In genomic region chr11:47032318-47032717, GRCm38 (mm10) we compare ENCODE assay signal across 26 mouse cellular contexts.
DNase-seq lines count a peak whose midpoint lies in the region; ATAC-seq and TF ChIP-seq lines count a peak whose summit lies in the region.
"Had no signal": no experiment of that assay in that cellular context is flagged by ENCODE, and none has a peak within 500 bp of the region (broad histone marks: within the 10 kb centered on the region; RNA-seq: fewer than 3 reads in every experiment).

No protein-coding gene starts in this region.

- ATAC-seq in lung, embryonic 14.5 days (ENCODE audit: insufficient read depth) = no peak
- peak; percentile 52; the same call in 1 of the 2 replicates for ATAC-seq in megakaryocyte progenitor cell, adult 5-6 weeks (replicated peaks; ENCODE audit: poor library complexity)
- ATAC-seq: activated CD4-positive, CD25-positive, alpha-beta regulatory T cell, adult 4 months; forebrain, embryonic 13.5 days; forebrain, embryonic 15.5 days; forebrain, postnatal 0 days; Patski had no signal

- peak; percentile 16 for DNase-seq in lung, embryonic 14.5 days
- DNase-seq in lung, postnatal 36 days = no peak
- peak; percentile 1 to 2 for DNase-seq in B cell, adult 2 months
- peak; percentile 10 for DNase-seq in c-Kit-positive CD71-negative TER-119-negative erythroid progenitor cells, embryonic 14.5 days (ENCODE audit: low read depth)
- DNase-seq in thymus, postnatal 36 days = no peak
- no peak for DNase-seq in left cerebral cortex, postnatal 14 days (ENCODE audit: low spot score in 2 of 2)
- no peak for DNase-seq in left cerebral cortex, adult 18-20 months (ENCODE audit: low spot score in 2 of 2)
- DNase-seq: adrenal gland, adult 8-10 months; adrenal gland, postnatal 14 days; adrenal gland, postnatal 36 days; cerebellum, adult 11 months; cerebellum, adult 18-20 months; cerebellum, adult 8-10 months; cerebellum, adult 9-11 months; cerebellum, postnatal 14 days; cerebellum, postnatal 36 days; forebrain, postnatal 0 days had no signal

- H3K4me2 ChIP-seq in lung, embryonic 14.5 days = no peak overlapping the region
- H3K4me2 ChIP-seq: embryonic facial prominence, embryonic 13.5 days; embryonic facial prominence, embryonic 15.5 days; forebrain, embryonic 13.5 days; forebrain, embryonic 15.5 days had no signal

- H3K4me1 ChIP-seq in lung, embryonic 14.5 days (ENCODE audit: insufficient read depth) = no peaks in the 10 kb centered on the region
- H3K4me1 ChIP-seq: embryonic facial prominence, embryonic 13.5 days; embryonic facial prominence, embryonic 15.5 days; forebrain, embryonic 13.5 days; forebrain, embryonic 15.5 days had no signal

- H3K27me3 ChIP-seq in lung, embryonic 14.5 days (ENCODE audit: insufficient read depth, low read length) = no peaks in the 10 kb centered on the region
- H3K27me3 ChIP-seq: embryonic facial prominence, embryonic 13.5 days; embryonic facial prominence, embryonic 15.5 days; forebrain, embryonic 13.5 days; forebrain, embryonic 15.5 days; Patski had no signal

- intact Hi-C loops in left cerebral cortex, postnatal 14 days (cut with DNase I) = no loop called here

- WGBS in lung, embryonic 14.5 days = 63% methylated on average over 5 of the region's 5 CpGs

- no peak overlapping the region for H3K27ac ChIP-seq in lung, embryonic 14.5 days (ENCODE audit: low read depth)
- H3K27ac ChIP-seq: embryonic facial prominence, embryonic 13.5 days; embryonic facial prominence, embryonic 15.5 days; forebrain, embryonic 13.5 days; forebrain, embryonic 15.5 days had no signal

- H3K9ac ChIP-seq in lung, embryonic 14.5 days = no peak overlapping the region
- H3K9ac ChIP-seq: embryonic facial prominence, embryonic 13.5 days; embryonic facial prominence, embryonic 15.5 days; forebrain, embryonic 13.5 days; forebrain, embryonic 15.5 days; forebrain, postnatal 0 days had no signal

- H3K4me3 ChIP-seq in lung, embryonic 14.5 days (ENCODE audit: low read depth, low read length) = no peak overlapping the region
- H3K4me3 ChIP-seq: embryonic facial prominence, embryonic 13.5 days; embryonic facial prominence, embryonic 15.5 days; erythroblast, embryonic 14.5 days; forebrain, embryonic 13.5 days; forebrain, embryonic 15.5 days had no signal

- TF ChIP-seq CTCF in lung, embryonic 14.5 days (IDR thresholded peaks at IDR 0.05; ENCODE audit: low read depth) = no peak

- H3K9me3 ChIP-seq in lung, embryonic 14.5 days (ENCODE audit: low read depth, low read length) = no peaks in the 10 kb centered on the region
- H3K9me3 ChIP-seq: embryonic facial prominence, embryonic 13.5 days; embryonic facial prominence, embryonic 15.5 days; forebrain, embryonic 13.5 days; forebrain, embryonic 15.5 days; G1E had no signal

- H3K36me3 ChIP-seq in lung, embryonic 14.5 days (ENCODE audit: insufficient read depth) = no peaks in the 10 kb centered on the region
- H3K36me3 ChIP-seq: embryonic facial prominence, embryonic 13.5 days; embryonic facial prominence, embryonic 15.5 days; forebrain, embryonic 15.5 days; G1E had no signal

Comparison
In these comparisons a context has a peak if more than half of its experiments do, and no peak if none do; other contexts are left out.
1. DNase-seq: peak in lung, embryonic 14.5 days (single experiment), B cell, adult 2 months (2 of 2) and c-Kit-positive CD71-negative TER-119-negative erythroid progenitor cells, embryonic 14.5 days (single experiment); none in lung, postnatal 36 days (single experiment), thymus, postnatal 36 days (0 of 2), left cerebral cortex, postnatal 14 days (0 of 2) and left cerebral cortex, adult 18-20 months (0 of 2).